7 mouse cellular contexts compared by ENCODE assay signal in genomic region chr4:148448853-148449245, GRCm38 (mm10). TPM values are rescaled to one million over a fixed set of nuclear protein-coding genes. Genes with fewer than 3 reads are reported as not detected.
DNase-seq lines count a peak whose midpoint lies in the region; ATAC-seq lines count a peak whose summit lies in the region.

No protein-coding gene starts in this region.

- peak overlapping the region; percentile 41; the same call in 1 of the 2 replicates for H3K27ac ChIP-seq in forebrain, embryonic 11.5 days (ENCODE audit: low read depth, low read length)

- H3K4me2 ChIP-seq in forebrain, embryonic 11.5 days (ENCODE audit: low read depth, low read length, severe bottlenecking): peak overlapping the region; percentile 79

- no peaks in the 10 kb centered on the region for H3K27me3 ChIP-seq in megakaryocyte, embryonic 14.5 days (replicated peaks)
- no peaks in the 10 kb centered on the region for H3K27me3 ChIP-seq in forebrain, embryonic 11.5 days (ENCODE audit: control insufficient read depth, insufficient read depth, low read length)

- peak; percentile 68 for DNase-seq in adrenal gland, postnatal 14 days
- DNase-seq in forebrain, embryonic 11.5 days (ENCODE audit: low spot score): no peak
- DNase-seq in kidney, postnatal 10 days: peak; percentile 56
- no peak for DNase-seq in spleen, postnatal 36 days (ENCODE audit: low spot score in 2 of 2)

- H3K4me1 ChIP-seq in megakaryocyte, embryonic 14.5 days: peaks cover 30% of the 10 kb centered on the region
- H3K4me1 ChIP-seq in forebrain, embryonic 11.5 days (replicated peaks; ENCODE audit: control insufficient read depth, insufficient read depth, low read length): peaks cover 5% of the 10 kb centered on the region

- WGBS in forebrain, embryonic 11.5 days: under 1% methylated on average over 15 of the region's 15 CpGs

- peak overlapping the region; percentile 92 for H3K4me3 ChIP-seq in megakaryocyte, embryonic 14.5 days (replicated peaks)
- peak overlapping the region; percentile 96 for H3K4me3 ChIP-seq in forebrain, embryonic 11.5 days (ENCODE audit: low read depth, low read length)

- H3K9me3 ChIP-seq in megakaryocyte, embryonic 14.5 days: no peaks in the 10 kb centered on the region
- H3K9me3 ChIP-seq in forebrain, embryonic 11.5 days (ENCODE audit: control insufficient read depth, low read length): no peaks in the 10 kb centered on the region

- H3K36me3 ChIP-seq in megakaryocyte, embryonic 14.5 days (replicated peaks; ENCODE audit: low read length): peaks cover 28% of the 10 kb centered on the region
- no peaks in the 10 kb centered on the region; the same call in 1 of the 2 replicates for H3K36me3 ChIP-seq in forebrain, embryonic 11.5 days (ENCODE audit: control insufficient read depth, insufficient read depth, low read length)

- peak overlapping the region; percentile 86 for H3K9ac ChIP-seq in forebrain, embryonic 11.5 days (ENCODE audit: low read length)

- ATAC-seq in megakaryocyte, adult 5-6 weeks (ENCODE audit: poor library complexity, severe bottlenecking): no peak
- ATAC-seq in forebrain, embryonic 11.5 days (replicated peaks; ENCODE audit: low FRiP score): peak; percentile 45
- ATAC-seq in megakaryocyte-erythroid progenitor cell, adult 5-6 weeks (replicated peaks; ENCODE audit: low FRiP score, low TSS enrichment, poor library complexity, severe bottlenecking): 0 out of 2 replicates have a peak, but pooled peaks have one; percentile 13

RNA-seq across cellular contexts. Expression of gene Mtor, which starts 0.4 kb away (rescaled TPM):
- polyA plus RNA-seq in megakaryocyte, embryonic 14.5 days (2012; ENCODE audit: insufficient read depth, low replicate concordance): 2.0 and 3.8 TPM in 2 replicates
- total RNA-seq in megakaryocyte, adult 5-6 weeks (2015): 14.2 and 14.3 TPM in 2 replicates
- total RNA-seq in megakaryocyte, adult 5-6 weeks (2017): 10.8 and 13.6 TPM in 2 replicates
- 65.5 and 67.5 TPM in 2 replicates for total RNA-seq in adrenal gland, postnatal 14 days (2021)
- 30.6 and 37.6 TPM in 2 replicates for polyA plus RNA-seq in forebrain, embryonic 11.5 days (2014; fragmentation: Nextera tagmentation; extraction: Ambion mirVana)
- 26.5 and 27.9 TPM in 2 replicates for total RNA-seq in megakaryocyte-erythroid progenitor cell, adult 5-6 weeks (2014; fragmentation: Nextera tagmentation)
- total RNA-seq in megakaryocyte-erythroid progenitor cell, adult 5-6 weeks (2017): 9.1 and 12.2 TPM in 2 replicates

RNA-seq across cellular contexts. Expression of gene Ubiad1, which starts 4.3 kb away (rescaled TPM):
- polyA plus RNA-seq in megakaryocyte, embryonic 14.5 days (2012; ENCODE audit: insufficient read depth, low replicate concordance): 3.4 and 4.2 TPM in 2 replicates
- 5.6 and 7.6 TPM in 2 replicates for total RNA-seq in megakaryocyte, adult 5-6 weeks (2015)
- total RNA-seq in megakaryocyte, adult 5-6 weeks (2017): 6.4 and 7.7 TPM in 2 replicates
- total RNA-seq in adrenal gland, postnatal 14 days (2021): 20.0 and 21.8 TPM in 2 replicates
- 17.0 and 19.6 TPM in 2 replicates for polyA plus RNA-seq in forebrain, embryonic 11.5 days (2014; fragmentation: Nextera tagmentation; extraction: Ambion mirVana)
- 14.9 and 21.7 TPM in 2 replicates for total RNA-seq in megakaryocyte-erythroid progenitor cell, adult 5-6 weeks (2014; fragmentation: Nextera tagmentation)
- 10.1 and 12.9 TPM in 2 replicates for total RNA-seq in megakaryocyte-erythroid progenitor cell, adult 5-6 weeks (2017)

RNA-seq across cellular contexts. Expression of gene Angptl7, which starts 51.4 kb away (rescaled TPM):
- polyA plus RNA-seq in megakaryocyte, embryonic 14.5 days (2012; ENCODE audit: insufficient read depth, low replicate concordance): 0.07 TPM in 1 of 2 replicates, not detected in the other
- total RNA-seq in megakaryocyte, adult 5-6 weeks (2015): not detected in 2 replicates
- not detected in 2 replicates for total RNA-seq in megakaryocyte, adult 5-6 weeks (2017)
- total RNA-seq in adrenal gland, postnatal 14 days (2021): 1.4 and 2.3 TPM in 2 replicates
- 0.20 and 0.47 TPM in 2 replicates for polyA plus RNA-seq in forebrain, embryonic 11.5 days (2014; fragmentation: Nextera tagmentation; extraction: Ambion mirVana)
- total RNA-seq in megakaryocyte-erythroid progenitor cell, adult 5-6 weeks (2014; fragmentation: Nextera tagmentation): not detected in 2 replicates
- not detected in 2 replicates for total RNA-seq in megakaryocyte-erythroid progenitor cell, adult 5-6 weeks (2017)

Comparison
In these comparisons a context has a peak if more than half of its experiments do, and no peak if none do; other contexts are left out.
1. DNase-seq: peak in adrenal gland, postnatal 14 days (single experiment) and kidney, postnatal 10 days (single experiment); none in forebrain, embryonic 11.5 days (single experiment) and spleen, postnatal 36 days (0 of 2).